Comparison of ENCODE assay signal across 8 mouse cellular contexts in genomic region chr17:86964041-86964440, GRCm38 (mm10). TPM values are rescaled to one million over a fixed set of nuclear protein-coding genes. Genes with fewer than 3 reads are reported as not detected.
A peak's percentile ranks its signal among the peaks of the same experiment; 100 is the strongest.
DNase-seq lines count a peak whose midpoint lies in the region; ATAC-seq and TF ChIP-seq lines count a peak whose summit lies in the region.

No protein-coding gene starts in this region.

- no peak for TF ChIP-seq CTCF in C2C12 (IDR thresholded peaks at IDR 0.05; ENCODE audit: control insufficient read depth, insufficient read depth, insufficient read length)

- H3K36me3 ChIP-seq in C2C12 (ENCODE audit: control insufficient read depth, insufficient read depth): peaks cover 11% of the 10 kb centered on the region
- H3K36me3 ChIP-seq in forebrain, embryonic 12.5 days (replicated peaks): 0 out of 2 replicates have a peak, but pooled peaks cover 4% of the 10 kb centered on the region
- 0 out of 2 replicates have a peak, but pooled peaks cover 3% of the 10 kb centered on the region for H3K36me3 ChIP-seq in midbrain, embryonic 14.5 days (ENCODE audit: control insufficient read depth, insufficient read depth, low read length)

- peak overlapping the region; percentile 73; the same call in 1 of the 2 replicates for H3K27ac ChIP-seq in forebrain, embryonic 12.5 days
- 0 out of 2 replicates have a peak overlapping the region, but pooled peaks have one; percentile 82 for H3K27ac ChIP-seq in midbrain, embryonic 14.5 days (replicated peaks; ENCODE audit: low read depth, low read length)

- peak overlapping the region; percentile 66 for H3ac ChIP-seq in C2C12 (ENCODE audit: control insufficient read depth, insufficient read length, low read depth)

- peak overlapping the region; percentile 83 for H3K9ac ChIP-seq in forebrain, embryonic 12.5 days
- H3K9ac ChIP-seq in midbrain, embryonic 14.5 days (replicated peaks; ENCODE audit: low read length): peak overlapping the region; percentile 75; the same call in 1 of the 2 replicates

- H3K4me1 ChIP-seq in forebrain, embryonic 12.5 days: peaks cover 28% of the 10 kb centered on the region
- H3K4me1 ChIP-seq in midbrain, embryonic 14.5 days (ENCODE audit: control insufficient read depth, insufficient read depth, low read length): peaks cover 12% of the 10 kb centered on the region; the same call in 1 of the 2 replicates

- WGBS in forebrain, embryonic 12.5 days: 0% methylated on average over 6 of the region's 6 CpGs
- WGBS in midbrain, embryonic 14.5 days: 0% methylated on average over 5 of the region's 6 CpGs

- no peaks in the 10 kb centered on the region for H3K9me3 ChIP-seq in forebrain, embryonic 12.5 days
- H3K9me3 ChIP-seq in midbrain, embryonic 14.5 days (ENCODE audit: control insufficient read depth, low read length): no peaks in the 10 kb centered on the region

- ATAC-seq in forebrain, embryonic 12.5 days (ENCODE audit: low FRiP score): no peak
- ATAC-seq in midbrain, embryonic 14.5 days (ENCODE audit: low FRiP score, low TSS enrichment): no peak

- H3K79me3 ChIP-seq in C2C12 (ENCODE audit: low read depth): peaks cover 6% of the 10 kb centered on the region

- H3K79me2 ChIP-seq in C2C12 (ENCODE audit: control insufficient read depth, insufficient read depth): peaks cover 48% of the 10 kb centered on the region

- peak; percentile 49 for DNase-seq in adrenal gland, adult 2 months
- no peak for DNase-seq in adrenal gland, postnatal 4 days (ENCODE audit: low spot score in 2 of 2)
- peak; percentile 35 for DNase-seq in kidney, adult 9 months
- peak; percentile 24 for DNase-seq in midbrain, embryonic 14.5 days
- no peak for DNase-seq in ovary, postnatal 14 days (ENCODE audit: low spot score)
- no peak for DNase-seq in urinary bladder, postnatal 4 days (ENCODE audit: low spot score in 2 of 2)

- H3K4me3 ChIP-seq in C2C12 (ENCODE audit: insufficient read depth, poor library complexity, severe bottlenecking): peak overlapping the region; percentile 59
- peak overlapping the region; percentile 87 for H3K4me3 ChIP-seq in forebrain, embryonic 12.5 days (replicated peaks)
- peak overlapping the region; percentile 75 for H3K4me3 ChIP-seq in midbrain, embryonic 14.5 days (replicated peaks; ENCODE audit: low read depth, low read length)

- H3K27me3 ChIP-seq in C2C12 (ENCODE audit: control insufficient read depth, insufficient read depth, insufficient read length): no peaks in the 10 kb centered on the region
- no peaks in the 10 kb centered on the region for H3K27me3 ChIP-seq in forebrain, embryonic 12.5 days
- no peaks in the 10 kb centered on the region for H3K27me3 ChIP-seq in midbrain, embryonic 14.5 days (ENCODE audit: control insufficient read depth, insufficient read depth, low read length)

- peak overlapping the region; percentile 89 for H3K4me2 ChIP-seq in forebrain, embryonic 12.5 days
- H3K4me2 ChIP-seq in midbrain, embryonic 14.5 days (ENCODE audit: low read length): peak overlapping the region; percentile 80

TF ChIP-seq in C2C12, 6 proteins besides CTCF, POLR2A, EP300 and RAD21:
- no peak for TF ChIP-seq USF1 (IDR thresholded peaks at IDR 0.05; ENCODE audit: low read depth)

RNA-seq across cellular contexts. Expression of gene Rhoq, which starts 1.2 kb away (rescaled TPM):
- 100 to 1,000 TPM; 100 to 101 TPM for total RNA-seq in adrenal gland, adult 2 months (2021)
- polyA plus RNA-seq in adrenal gland, adult 2 months (2012; rRNA removed): 34.9 and 42.3 TPM in 2 replicates
- total RNA-seq in adrenal gland, postnatal 4 days (2021): 10 to 100 TPM; 46.0 to 46.9 TPM
- polyA plus RNA-seq in C2C12 (2012; fragmentation: generic; extraction: Trizol): 10.5 TPM
- polyA plus RNA-seq in forebrain, embryonic 12.5 days (2016; fragmentation: Nextera tagmentation; extraction: Ambion mirVana): 8.8 and 10.8 TPM in 2 replicates
- 7.4 and 9.6 TPM in 2 replicates for polyA plus RNA-seq in midbrain, embryonic 14.5 days (2014; fragmentation: Nextera tagmentation; extraction: Ambion mirVana)

RNA-seq across cellular contexts. Expression of gene Atp6v1e2, which starts 16.3 kb away (rescaled TPM):
- not detected for total RNA-seq in adrenal gland, adult 2 months (2021)
- not detected in 2 replicates for polyA plus RNA-seq in adrenal gland, adult 2 months (2012; rRNA removed)
- total RNA-seq in adrenal gland, postnatal 4 days (2021): not detected
- polyA plus RNA-seq in C2C12 (2012; fragmentation: generic; extraction: Trizol): not detected
- polyA plus RNA-seq in forebrain, embryonic 12.5 days (2016; fragmentation: Nextera tagmentation; extraction: Ambion mirVana): not detected in 2 replicates
- not detected in 2 replicates for polyA plus RNA-seq in midbrain, embryonic 14.5 days (2014; fragmentation: Nextera tagmentation; extraction: Ambion mirVana)

RNA-seq across cellular contexts. Expression of gene Tmem247, which starts 46.9 kb away (rescaled TPM):
- not detected for total RNA-seq in adrenal gland, adult 2 months (2021)
- polyA plus RNA-seq in adrenal gland, adult 2 months (2012; rRNA removed): not detected in 2 replicates
- not detected for total RNA-seq in adrenal gland, postnatal 4 days (2021)
- polyA plus RNA-seq in C2C12 (2012; fragmentation: generic; extraction: Trizol): not detected
- not detected in 2 replicates for polyA plus RNA-seq in forebrain, embryonic 12.5 days (2016; fragmentation: Nextera tagmentation; extraction: Ambion mirVana)
- polyA plus RNA-seq in midbrain, embryonic 14.5 days (2014; fragmentation: Nextera tagmentation; extraction: Ambion mirVana): not detected in 2 replicates

Comparison
In these comparisons a context has a peak if more than half of its experiments do, and no peak if none do; other contexts are left out.
1. DNase-seq: peak in adrenal gland, adult 2 months (single experiment), kidney, adult 9 months (single experiment) and midbrain, embryonic 14.5 days (single experiment); none in adrenal gland, postnatal 4 days (0 of 2), ovary, postnatal 14 days (single experiment) and urinary bladder, postnatal 4 days (0 of 2).
2. Peak in every context shown above with its lines, with median percentiles within 50 percentile points of each other: H3K4me3 ChIP-seq.